Mouse (Mus musculus): ENCODE data around the gene Ube2d1. TPM values are rescaled to one million over a fixed set of nuclear protein-coding genes. Genes with fewer than 3 reads are reported as not detected.

The Ube2d1 gene
- total and polyA plus RNA-seq, 3 experiments, result 40.5 to 48.7 (median 46.8) TPM

DNA sequence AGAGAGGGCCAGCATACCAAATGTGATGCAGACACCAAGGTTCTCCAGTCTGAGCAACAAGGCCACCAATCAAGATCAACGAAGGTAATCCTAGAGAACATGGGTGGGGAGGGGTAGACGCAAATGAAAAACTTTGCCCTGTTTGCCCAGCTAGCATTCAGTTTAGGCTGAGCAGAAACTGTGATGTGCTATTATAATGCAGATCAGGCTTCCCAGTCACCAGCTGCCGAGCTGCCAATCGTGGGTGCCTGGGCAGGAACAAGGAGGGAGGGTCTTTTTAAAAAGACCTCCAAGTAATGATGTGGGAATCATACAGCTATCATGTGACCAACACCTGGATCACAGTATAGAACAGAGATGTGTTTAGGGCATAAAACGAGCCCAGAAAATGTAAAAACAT is 62.0 kb downstream of the Ube2d1 start:
- H3K79me2 ChIP-seq (replicated peaks; ENCODE audit: control insufficient read depth, insufficient read depth, low read length), result no peaks in the 10 kb centered on the region
- no peak overlapping the region for H3K4me3 ChIP-seq
- no peak overlapping the region for H3K9ac ChIP-seq (ENCODE audit: low read depth, low read length)
- 92% methylated on average over 5 of the region's 5 CpGs for WGBS
- no peaks in the 10 kb centered on the region for H3K4me1 ChIP-seq (ENCODE audit: control insufficient read depth, insufficient read depth, low read length)
- no peak for DNase-seq
- H3K27ac ChIP-seq, result no peak overlapping the region
- TF ChIP-seq CTCF (IDR thresholded peaks at IDR 0.05) (no peak), EP300 (IDR thresholded peaks at IDR 0.05; ENCODE audit: insufficient read depth, low read depth, low read length) (no peak), POLR2A (IDR thresholded peaks at IDR 0.05; ENCODE audit: insufficient read depth, low read depth, low read length) (no peak)
- intact Hi-C loops (cut with DNase I), result no loop called here
- no peaks in the 10 kb centered on the region for H3K36me3 ChIP-seq (ENCODE audit: control insufficient read depth, insufficient read depth, low read length)
- H3K27me3 ChIP-seq (ENCODE audit: control insufficient read depth, insufficient read depth, low read length), result no peaks in the 10 kb centered on the region

DNA sequence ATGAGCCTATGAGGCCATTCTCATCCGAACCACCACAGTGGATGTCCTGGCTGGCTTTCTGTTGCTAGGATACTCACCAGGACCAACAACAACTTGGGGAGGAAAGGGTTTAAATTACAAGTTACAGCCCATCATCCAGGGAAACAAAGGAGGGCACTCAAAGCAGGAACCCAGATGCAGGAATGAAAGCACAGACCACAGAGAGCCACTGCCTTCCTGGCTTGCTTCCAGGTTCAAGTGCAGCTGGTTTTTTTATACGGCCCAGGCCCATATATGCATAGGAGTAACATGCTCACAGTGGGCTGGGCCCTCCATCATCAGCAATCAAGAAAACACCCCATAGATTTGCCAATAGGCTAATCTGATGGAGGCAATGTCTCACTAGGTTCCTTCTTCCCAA is 62.4 kb downstream of the Ube2d1 start:
- H3K36me3 ChIP-seq (ENCODE audit: control insufficient read depth, insufficient read depth, low read length), result no peaks in the 10 kb centered on the region
- no peak for TF ChIP-seq CTCF (IDR thresholded peaks at IDR 0.05)
- no peak for TF ChIP-seq EP300 (IDR thresholded peaks at IDR 0.05; ENCODE audit: insufficient read depth, low read depth, low read length)
- TF ChIP-seq POLR2A (IDR thresholded peaks at IDR 0.05; ENCODE audit: insufficient read depth, low read depth, low read length), result no peak
- 83% methylated on average over 2 of the region's 2 CpGs for WGBS
- H3K79me2 ChIP-seq (replicated peaks; ENCODE audit: control insufficient read depth, insufficient read depth, low read length), result no peaks in the 10 kb centered on the region
- no peak overlapping the region for H3K27ac ChIP-seq
- H3K4me1 ChIP-seq (ENCODE audit: control insufficient read depth, insufficient read depth, low read length), result no peaks in the 10 kb centered on the region
- H3K9ac ChIP-seq (ENCODE audit: low read depth, low read length), result no peak overlapping the region
- no peaks in the 10 kb centered on the region for H3K27me3 ChIP-seq (ENCODE audit: control insufficient read depth, insufficient read depth, low read length)
- DNase-seq, result no peak
- H3K4me3 ChIP-seq, result no peak overlapping the region
- intact Hi-C loops (cut with DNase I), result no loop called here

DNA sequence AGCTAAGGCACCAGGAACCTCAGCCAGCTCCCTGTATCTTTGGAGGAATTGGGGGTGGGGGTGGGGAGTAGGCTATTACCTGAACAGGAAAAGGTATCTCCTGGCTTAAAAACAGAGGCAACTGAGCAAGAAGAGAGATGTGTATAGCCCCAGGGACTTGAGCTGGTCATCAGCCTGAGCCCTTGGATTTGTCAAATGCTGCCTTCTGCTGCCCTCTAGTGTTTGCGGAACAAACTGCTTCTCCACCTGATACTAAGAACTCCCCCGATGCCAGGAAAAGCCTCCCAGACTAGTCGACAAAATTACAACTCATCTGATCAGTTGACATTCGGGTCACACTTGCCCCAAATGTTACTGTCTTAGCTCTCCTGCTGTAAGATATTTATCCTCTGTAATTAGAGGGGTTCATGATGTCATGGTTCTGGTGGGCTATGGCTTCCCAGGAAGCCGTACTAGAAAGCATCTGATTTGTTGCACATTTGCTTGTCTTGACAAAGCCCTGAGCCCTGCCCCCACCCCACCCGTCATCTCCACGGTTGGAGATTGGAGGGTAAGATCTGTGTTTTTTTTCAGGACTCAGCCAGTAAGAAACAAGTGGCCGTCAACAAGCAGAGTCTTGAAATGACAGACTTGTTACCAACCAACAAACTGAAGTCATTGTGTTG is 66.7 kb downstream of the Ube2d1 start:
- Histone ChIP-seq H3K27me3 (ENCODE audit: control insufficient read depth, insufficient read depth, low read length) (no peaks in the 10 kb centered on the region), H3K4me3 (no peak overlapping the region), H3K4me1 (ENCODE audit: control insufficient read depth, insufficient read depth, low read length) (no peaks in the 10 kb centered on the region), H3K79me2 (replicated peaks; ENCODE audit: control insufficient read depth, insufficient read depth, low read length) (no peaks in the 10 kb centered on the region), H3K36me3 (ENCODE audit: control insufficient read depth, insufficient read depth, low read length) (no peaks in the 10 kb centered on the region), H3K9ac (ENCODE audit: low read depth, low read length) (no peak overlapping the region), H3K27ac (no peak overlapping the region)
- intact Hi-C loops (cut with DNase I), result loop anchor here (5.0 to 10.0 kb wide), 4 partner anchors 164 to 901 kb away; no protein-coding TSS in a partner anchor
- DNase-seq, result peak; percentile 73 to 81
- WGBS, result 15% methylated on average over 8 of the region's 8 CpGs
- TF ChIP-seq CTCF (IDR thresholded peaks at IDR 0.05) (peak; percentile 89), EP300 (IDR thresholded peaks at IDR 0.05; ENCODE audit: insufficient read depth, low read depth, low read length) (peak; percentile 81), POLR2A (IDR thresholded peaks at IDR 0.05; ENCODE audit: insufficient read depth, low read depth, low read length) (no peak)

DNA sequence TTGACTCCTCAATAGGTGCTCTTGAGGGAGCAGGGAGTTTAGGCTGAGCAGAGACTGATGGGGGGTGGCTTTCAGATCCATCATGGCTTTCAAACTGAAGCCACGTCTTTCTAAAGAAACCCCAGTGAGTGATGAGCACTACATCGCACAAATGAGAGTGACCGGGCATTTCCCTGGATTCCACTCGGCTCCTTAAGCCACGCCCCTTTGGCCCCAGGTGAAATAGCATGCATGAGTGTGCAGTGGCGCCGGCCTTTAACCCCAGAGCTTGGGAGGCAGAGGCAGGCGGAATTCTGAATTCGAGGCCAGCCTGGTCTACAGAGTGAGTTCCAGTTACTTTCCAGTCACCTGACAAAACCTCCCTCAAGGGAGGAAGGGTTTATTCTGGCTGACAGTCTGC is 69.1 kb downstream of the Ube2d1 start:
- no peaks in the 10 kb centered on the region for H3K36me3 ChIP-seq (ENCODE audit: control insufficient read depth, insufficient read depth, low read length)
- no peaks in the 10 kb centered on the region for H3K4me1 ChIP-seq (ENCODE audit: control insufficient read depth, insufficient read depth, low read length)
- H3K9ac ChIP-seq (ENCODE audit: low read depth, low read length), result no peak overlapping the region
- H3K27ac ChIP-seq, result no peak overlapping the region
- no peaks in the 10 kb centered on the region for H3K79me2 ChIP-seq (replicated peaks; ENCODE audit: control insufficient read depth, insufficient read depth, low read length)
- no peaks in the 10 kb centered on the region for H3K27me3 ChIP-seq (ENCODE audit: control insufficient read depth, insufficient read depth, low read length)
- no peak for DNase-seq
- intact Hi-C loops (cut with DNase I), result loop anchor here (2.0 to 10.0 kb wide), 5 partner anchors 161 to 899 kb away; no protein-coding TSS in a partner anchor
- no peak overlapping the region for H3K4me3 ChIP-seq
- WGBS, result 83% methylated on average over 9 of the region's 9 CpGs
- TF ChIP-seq POLR2A (IDR thresholded peaks at IDR 0.05; ENCODE audit: insufficient read depth, low read depth, low read length), result no peak
- TF ChIP-seq EP300 (IDR thresholded peaks at IDR 0.05; ENCODE audit: insufficient read depth, low read depth, low read length), result no peak
- no peak for TF ChIP-seq CTCF (IDR thresholded peaks at IDR 0.05)

Other genes starting within 250 kb of the Ube2d1 start
- 10 to 100 TPM; 14.6 to 17.1 TPM for gene Bicc1, start 125.6 kb downstream of the Ube2d1 start, total RNA-seq (2021)
- gene Bicc1, start 125.6 kb downstream of the Ube2d1 start, polyA plus RNA-seq (2012; rRNA removed), result 13.7 and 18.7 TPM in 2 replicates
- gene Tfam, start 47.0 kb downstream of the Ube2d1 start, total RNA-seq (2021), result 10 to 100 TPM; 61.0 to 67.5 TPM
- gene Tfam, start 47.0 kb downstream of the Ube2d1 start, polyA plus RNA-seq (2012; rRNA removed), result 8.6 and 13.1 TPM in 2 replicates
- 100 to 1,000 TPM; 295 to 338 TPM for gene Cisd1, start 59.7 kb upstream of the Ube2d1 start, total RNA-seq (2021)
- gene Cisd1, start 59.7 kb upstream of the Ube2d1 start, polyA plus RNA-seq (2012; rRNA removed), result 203 and 212 TPM in 2 replicates
- 10 to 100 TPM; 12.6 to 17.9 TPM for gene Ipmk, start 62.5 kb upstream of the Ube2d1 start, total RNA-seq (2021)
- gene Ipmk, start 62.5 kb upstream of the Ube2d1 start, polyA plus RNA-seq (2012; rRNA removed), result 5.0 and 8.5 TPM in 2 replicates